Mouse (Mus musculus): ENCODE results near the gene Faf1. TPM values are rescaled to one million over a fixed set of nuclear protein-coding genes. Genes with fewer than 3 reads are reported as not detected.

Gene Faf1
- polyA plus RNA-seq, 1 experiment: 7.4 TPM

- TF ChIP-seq CTCF (IDR thresholded peaks at IDR 0.05; ENCODE audit: insufficient read depth, low read length): no peak
- TF ChIP-seq POLR2A (IDR thresholded peaks at IDR 0.05; ENCODE audit: borderline replicate concordance, extremely low read depth, low read depth, low read length): no peak
- Histone ChIP-seq H3K4me3 (replicated peaks; ENCODE audit: extremely low read depth, low read depth, low read length) (no peak overlapping the region), H3K4me1 (ENCODE audit: control insufficient read depth, insufficient read depth, low read length) (no peaks in the 10 kb centered on the region)
- 75% methylated on average over 5 of the region's 5 CpGs for WGBS
- no peak for DNase-seq
Measured at GRCm38 (mm10) chr4:109806408-109806807, 130.0 kb downstream of the Faf1 start.

DNA sequence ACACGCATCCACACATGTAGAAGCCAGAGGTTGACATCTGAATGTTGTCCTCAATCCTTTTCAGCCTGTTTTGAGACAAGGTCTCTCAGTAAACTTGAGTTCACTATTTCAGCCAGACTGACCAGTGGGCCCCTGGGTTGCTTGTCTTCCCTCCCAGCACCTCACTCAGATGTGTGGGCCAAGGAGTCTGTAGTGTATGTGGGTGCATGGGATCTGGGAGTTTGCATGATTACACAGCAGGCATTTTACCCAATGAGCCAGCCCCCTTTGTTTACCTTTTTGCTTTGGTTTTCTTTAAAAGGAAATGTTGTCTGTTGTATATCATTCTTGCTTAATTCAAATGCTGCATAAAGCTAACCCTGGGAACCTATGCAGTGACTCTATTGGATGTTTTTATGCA is 138.8 kb downstream of the Faf1 start:
- Histone ChIP-seq H3K4me3 (replicated peaks; ENCODE audit: extremely low read depth, low read depth, low read length) (no peak overlapping the region), H3K4me1 (ENCODE audit: control insufficient read depth, insufficient read depth, low read length) (no peaks in the 10 kb centered on the region)
- WGBS: 100% methylated on average over 1 of the region's 1 CpGs
- DNase-seq: no peak
- no peak for TF ChIP-seq CTCF (IDR thresholded peaks at IDR 0.05; ENCODE audit: insufficient read depth, low read length)
- no peak for TF ChIP-seq POLR2A (IDR thresholded peaks at IDR 0.05; ENCODE audit: borderline replicate concordance, extremely low read depth, low read depth, low read length)

DNA sequence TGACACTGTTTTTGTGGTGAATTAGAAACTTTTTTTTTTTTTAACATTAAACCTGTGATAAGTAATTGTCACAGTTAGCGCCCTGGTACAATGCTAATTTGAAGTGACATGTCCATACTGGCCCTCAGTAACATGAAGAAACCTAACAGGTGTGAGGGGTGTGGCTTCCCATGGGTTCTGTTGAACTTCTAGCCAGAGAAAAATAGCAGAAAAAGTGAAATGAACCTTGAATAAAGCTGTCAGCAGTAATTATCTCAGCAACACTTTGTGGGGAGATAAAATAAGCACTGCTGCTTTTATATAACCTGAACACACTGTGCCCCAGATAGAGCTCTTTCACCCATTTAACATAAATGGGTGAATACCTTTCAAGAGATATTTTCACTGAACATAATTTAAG is 139.2 kb downstream of the Faf1 start:
- Histone ChIP-seq H3K4me3 (replicated peaks; ENCODE audit: extremely low read depth, low read depth, low read length) (no peak overlapping the region), H3K4me1 (ENCODE audit: control insufficient read depth, insufficient read depth, low read length) (no peaks in the 10 kb centered on the region)
- no peak for TF ChIP-seq POLR2A (IDR thresholded peaks at IDR 0.05; ENCODE audit: borderline replicate concordance, extremely low read depth, low read depth, low read length)
- no peak for TF ChIP-seq CTCF (IDR thresholded peaks at IDR 0.05; ENCODE audit: insufficient read depth, low read length)
- WGBS: 91% methylated on average over 1 of the region's 1 CpGs
- DNase-seq: no peak

DNA sequence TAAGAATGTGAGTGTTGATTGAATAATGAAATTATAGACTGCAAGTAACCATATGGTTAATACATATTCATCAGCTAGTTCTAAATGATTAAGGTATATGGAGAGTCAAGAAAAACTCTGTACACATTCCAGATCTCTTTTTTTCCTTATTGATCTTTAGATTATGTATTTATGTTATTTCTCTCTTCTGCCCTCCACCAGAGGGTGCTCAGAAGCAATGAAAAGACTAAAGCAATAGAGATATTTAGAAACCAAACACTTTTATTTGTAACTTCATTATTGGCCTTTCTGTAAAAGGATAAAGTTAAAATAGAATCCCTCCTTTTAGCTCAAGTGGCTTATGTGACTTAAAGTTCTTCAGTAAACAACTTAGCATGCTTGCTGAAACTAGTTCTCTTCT is 143.1 kb downstream of the Faf1 start:
- no peak overlapping the region for H3K4me3 ChIP-seq (replicated peaks; ENCODE audit: extremely low read depth, low read depth, low read length)
- no peak for DNase-seq
- H3K4me1 ChIP-seq (ENCODE audit: control insufficient read depth, insufficient read depth, low read length): no peaks in the 10 kb centered on the region
- TF ChIP-seq CTCF (IDR thresholded peaks at IDR 0.05; ENCODE audit: insufficient read depth, low read length) (no peak), POLR2A (IDR thresholded peaks at IDR 0.05; ENCODE audit: borderline replicate concordance, extremely low read depth, low read depth, low read length) (no peak)

- DNase-seq: no peak
- 92% methylated on average over 3 of the region's 3 CpGs for WGBS
- TF ChIP-seq POLR2A (IDR thresholded peaks at IDR 0.05; ENCODE audit: borderline replicate concordance, extremely low read depth, low read depth, low read length) (no peak), CTCF (IDR thresholded peaks at IDR 0.05; ENCODE audit: insufficient read depth, low read length) (no peak)
- Histone ChIP-seq H3K4me3 (replicated peaks; ENCODE audit: extremely low read depth, low read depth, low read length) (no peak overlapping the region), H3K4me1 (ENCODE audit: control insufficient read depth, insufficient read depth, low read length) (no peaks in the 10 kb centered on the region)
Measured at GRCm38 (mm10) chr4:109829800-109830199, 153.4 kb downstream of the Faf1 start.

DNA sequence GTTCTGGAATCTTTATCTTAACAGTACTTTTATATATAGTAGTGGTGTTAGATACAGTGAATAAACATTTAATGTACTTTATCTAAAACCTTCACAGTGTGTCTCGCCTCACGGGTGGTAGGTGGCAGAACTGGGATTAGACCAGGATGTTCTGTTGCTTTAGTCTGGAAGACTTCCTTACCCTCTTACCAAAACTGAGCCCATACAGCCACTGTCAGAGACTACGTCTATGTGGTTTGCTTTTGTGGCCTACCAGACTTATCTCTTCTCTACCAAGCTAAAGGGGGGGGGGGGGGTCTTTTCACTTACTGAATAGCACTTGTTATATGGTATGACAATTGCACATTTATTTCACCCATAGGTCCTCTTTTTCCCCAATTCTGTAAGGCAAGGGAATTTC is 181.5 kb downstream of the Faf1 start:
- no peak for DNase-seq
- WGBS: 87% methylated on average over 3 of the region's 3 CpGs
- Histone ChIP-seq H3K4me3 (replicated peaks; ENCODE audit: extremely low read depth, low read depth, low read length) (no peak overlapping the region), H3K4me1 (ENCODE audit: control insufficient read depth, insufficient read depth, low read length) (no peaks in the 10 kb centered on the region)
- TF ChIP-seq CTCF (IDR thresholded peaks at IDR 0.05; ENCODE audit: insufficient read depth, low read length) (no peak), POLR2A (IDR thresholded peaks at IDR 0.05; ENCODE audit: borderline replicate concordance, extremely low read depth, low read depth, low read length) (no peak)

- Histone ChIP-seq H3K4me3 (replicated peaks; ENCODE audit: extremely low read depth, low read depth, low read length) (no peak overlapping the region), H3K4me1 (ENCODE audit: control insufficient read depth, insufficient read depth, low read length) (no peaks in the 10 kb centered on the region)
- no peak for DNase-seq
- TF ChIP-seq POLR2A (IDR thresholded peaks at IDR 0.05; ENCODE audit: borderline replicate concordance, extremely low read depth, low read depth, low read length) (no peak), CTCF (IDR thresholded peaks at IDR 0.05; ENCODE audit: insufficient read depth, low read length) (no peak)
- WGBS: 70% methylated on average over 8 of the region's 8 CpGs
Measured at GRCm38 (mm10) chr4:109858571-109859392, 182.4 kb downstream of the Faf1 start.

DNA sequence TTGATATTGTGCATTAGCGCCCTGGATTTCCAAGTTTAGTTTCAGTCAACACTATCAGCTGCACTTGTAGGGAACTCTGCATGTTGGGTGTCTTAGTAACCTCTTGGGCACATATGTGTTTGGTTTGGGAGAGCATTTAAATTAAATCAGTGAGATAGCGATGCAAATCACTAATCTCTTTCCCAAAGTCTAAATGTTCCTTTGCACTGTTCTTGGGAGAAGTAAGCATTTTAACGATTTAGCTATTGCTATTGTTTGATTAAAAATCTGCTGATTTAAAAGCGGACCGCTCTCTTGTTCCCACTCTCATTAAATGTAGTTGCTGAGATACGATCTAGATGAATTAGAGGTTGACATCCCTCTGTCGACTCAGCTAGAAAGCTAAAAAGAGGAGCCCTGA is 183.0 kb downstream of the Faf1 start:
- DNase-seq: no peak
- TF ChIP-seq CTCF (IDR thresholded peaks at IDR 0.05; ENCODE audit: insufficient read depth, low read length): no peak
- TF ChIP-seq POLR2A (IDR thresholded peaks at IDR 0.05; ENCODE audit: borderline replicate concordance, extremely low read depth, low read depth, low read length): no peak
- Histone ChIP-seq H3K4me1 (ENCODE audit: control insufficient read depth, insufficient read depth, low read length) (no peaks in the 10 kb centered on the region), H3K4me3 (replicated peaks; ENCODE audit: extremely low read depth, low read depth, low read length) (no peak overlapping the region)
- WGBS: 80% methylated on average over 7 of the region's 7 CpGs

DNA sequence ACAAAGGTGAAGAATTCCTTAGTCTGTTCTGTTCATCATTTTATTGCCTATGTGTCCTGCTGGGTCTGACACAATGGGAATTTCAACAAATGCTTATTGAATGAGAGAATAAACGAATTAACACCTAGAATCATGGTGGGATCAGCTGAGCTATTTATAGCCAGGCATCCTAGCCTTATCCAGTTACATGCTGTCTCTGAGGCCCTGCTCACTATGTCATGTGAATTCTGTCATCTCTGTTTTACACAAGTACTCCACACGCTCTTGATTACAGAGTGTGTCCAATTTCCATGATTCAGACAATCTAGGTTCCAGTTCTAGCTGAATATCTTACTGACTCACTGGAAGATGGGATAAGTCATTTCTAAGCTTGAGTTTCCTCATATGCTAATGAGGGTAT is 183.9 kb downstream of the Faf1 start:
- H3K4me3 ChIP-seq (replicated peaks; ENCODE audit: extremely low read depth, low read depth, low read length): no peak overlapping the region
- TF ChIP-seq POLR2A (IDR thresholded peaks at IDR 0.05; ENCODE audit: borderline replicate concordance, extremely low read depth, low read depth, low read length) (no peak), CTCF (IDR thresholded peaks at IDR 0.05; ENCODE audit: insufficient read depth, low read length) (no peak)
- WGBS: 79% methylated on average over 2 of the region's 2 CpGs
- DNase-seq: no peak
- no peaks in the 10 kb centered on the region for H3K4me1 ChIP-seq (ENCODE audit: control insufficient read depth, insufficient read depth, low read length)

DNA sequence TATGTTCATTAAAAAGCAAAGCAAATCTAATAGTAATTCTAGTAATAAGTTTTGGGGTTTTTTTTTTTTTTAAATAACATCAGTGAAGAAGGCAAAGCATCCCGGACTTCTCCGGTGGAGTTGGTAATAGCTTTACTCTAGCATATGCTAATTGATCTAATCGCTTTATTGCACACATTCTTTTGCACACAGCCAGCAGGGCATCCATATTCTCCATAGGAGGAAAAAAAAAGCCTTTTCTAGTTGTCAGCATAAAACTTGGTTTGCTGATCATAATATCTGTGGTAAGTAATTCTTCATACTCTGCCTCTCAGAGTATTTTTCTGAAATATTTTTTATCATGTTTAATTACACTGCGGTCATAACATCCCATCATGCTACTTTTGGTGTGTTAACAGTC is 185.9 kb downstream of the Faf1 start:
- no peak for DNase-seq
- Histone ChIP-seq H3K4me3 (replicated peaks; ENCODE audit: extremely low read depth, low read depth, low read length) (no peak overlapping the region), H3K4me1 (ENCODE audit: control insufficient read depth, insufficient read depth, low read length) (no peaks in the 10 kb centered on the region)
- WGBS: 94% methylated on average over 4 of the region's 4 CpGs
- TF ChIP-seq CTCF (IDR thresholded peaks at IDR 0.05; ENCODE audit: insufficient read depth, low read length) (no peak), POLR2A (IDR thresholded peaks at IDR 0.05; ENCODE audit: borderline replicate concordance, extremely low read depth, low read depth, low read length) (no peak)

All from lung, adult 2 months (tissue).